Mouse (Mus musculus) gastrocnemius, adult 18-20 months (tissue): Measurements from ENCODE around the gene Lgi1. TPM values are rescaled to one million over a fixed set of nuclear protein-coding genes. Genes with fewer than 3 reads are reported as not detected.

Experiments
- DNase-seq: peaks from one replicate; pipeline ENCODE4 v3.0.0; 2021; ENCODE audit warnings: low spot score
- total RNA-seq, 2 experiments: library from RNA; stranded (reverse); gene quantifications; 2 replicates each; pipeline ENCODE4 v1.2.3; 2021

The Lgi1 gene
- total RNA-seq, 2 experiments from 2014 or later = 4.3 to 6.8 TPM

DNA sequence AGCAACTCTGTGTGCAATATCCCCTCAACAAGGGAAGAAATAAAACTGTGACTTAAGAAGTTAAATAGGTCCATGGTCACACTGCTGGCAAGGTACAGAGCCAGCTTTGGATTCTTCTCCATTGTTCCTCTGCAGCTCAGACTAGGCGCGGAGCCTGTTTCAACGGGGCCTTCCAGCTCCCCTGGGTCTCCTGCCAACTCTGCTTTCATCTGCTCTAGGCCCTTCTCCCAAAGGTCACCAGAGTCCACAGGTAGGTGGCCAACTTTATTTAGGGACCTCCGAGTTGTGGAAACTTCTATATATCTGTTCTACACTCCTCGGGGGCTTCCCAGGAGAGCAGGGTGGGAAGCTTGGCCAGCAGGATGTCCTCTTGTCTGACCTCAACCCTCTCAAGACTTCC, 3.0 kb upstream of the Lgi1 start:
- peak; percentile 24 for DNase-seq

DNA sequence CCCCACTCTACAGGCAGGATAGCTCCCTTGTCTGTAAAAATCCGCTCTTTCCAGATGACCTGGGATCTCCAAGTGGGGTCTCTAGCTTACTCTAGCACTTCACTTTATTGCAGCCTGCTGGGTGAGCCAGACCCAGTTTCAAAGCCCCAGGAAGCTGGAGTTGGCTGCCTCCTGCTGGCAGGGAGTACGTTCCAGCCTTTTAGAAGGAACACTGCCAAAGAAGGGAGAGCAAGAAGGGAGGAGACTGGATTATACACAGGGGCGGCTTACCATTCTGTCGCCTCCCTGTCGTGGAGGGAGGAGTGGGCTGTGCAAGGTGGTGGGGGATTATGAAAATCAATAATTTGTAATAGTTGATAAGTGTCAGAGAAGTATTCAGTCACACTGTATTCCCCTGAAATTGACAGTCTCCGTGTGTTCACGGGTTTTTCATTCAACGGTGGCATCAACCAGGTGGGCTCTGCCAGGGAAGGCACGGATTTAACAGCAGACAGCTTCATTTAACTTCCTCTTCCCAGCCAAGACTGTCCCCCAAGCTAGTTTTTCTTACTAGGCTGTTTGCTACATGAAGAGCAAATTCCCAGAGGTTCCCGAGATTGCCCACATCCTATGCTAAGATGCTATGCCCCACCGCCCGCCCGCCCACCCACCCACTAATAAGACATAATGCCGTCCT, 369 bp upstream of the Lgi1 start:
- DNase-seq = peak; percentile 38

DNA sequence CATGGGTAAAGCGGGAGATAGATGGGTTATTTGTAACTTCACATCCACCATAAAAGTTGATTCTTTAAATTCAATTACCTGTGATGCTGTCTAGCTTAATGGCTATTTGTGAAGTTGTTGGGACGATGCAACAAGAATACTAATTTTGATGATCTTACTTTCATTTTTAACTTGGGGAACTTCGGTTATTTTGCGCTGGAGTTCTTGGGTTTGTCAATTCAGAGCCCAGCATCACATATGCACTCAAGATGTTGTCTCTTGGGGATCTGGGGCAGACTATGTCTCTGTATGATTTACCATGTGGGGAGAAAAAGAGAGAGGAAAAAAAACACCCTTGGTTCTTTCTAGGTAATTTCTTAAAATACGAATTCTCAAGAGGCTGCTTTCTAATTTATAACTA, 1.4 kb downstream of the Lgi1 start:
- no peak for DNase-seq

DNA sequence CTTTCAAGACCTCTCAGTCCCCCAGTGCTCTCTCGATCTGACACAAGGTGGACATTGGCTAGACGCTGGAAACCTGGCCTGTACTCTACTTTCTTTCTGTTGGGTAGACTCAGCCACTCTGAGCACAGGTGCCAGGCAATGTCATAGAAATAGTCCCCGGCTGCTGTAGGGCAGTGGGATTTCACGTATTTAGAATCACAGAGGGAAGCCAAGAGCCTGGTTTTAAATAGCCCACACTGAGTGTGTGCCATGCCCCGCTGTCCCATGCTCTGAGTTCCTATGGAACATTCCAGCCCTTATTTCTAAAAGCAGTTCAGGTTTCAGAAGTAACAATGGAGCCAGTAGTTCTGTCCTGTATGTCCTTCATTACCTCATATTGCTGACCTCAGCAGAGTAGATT, 3.1 kb downstream of the Lgi1 start:
- DNase-seq = peak; percentile 20

DNA sequence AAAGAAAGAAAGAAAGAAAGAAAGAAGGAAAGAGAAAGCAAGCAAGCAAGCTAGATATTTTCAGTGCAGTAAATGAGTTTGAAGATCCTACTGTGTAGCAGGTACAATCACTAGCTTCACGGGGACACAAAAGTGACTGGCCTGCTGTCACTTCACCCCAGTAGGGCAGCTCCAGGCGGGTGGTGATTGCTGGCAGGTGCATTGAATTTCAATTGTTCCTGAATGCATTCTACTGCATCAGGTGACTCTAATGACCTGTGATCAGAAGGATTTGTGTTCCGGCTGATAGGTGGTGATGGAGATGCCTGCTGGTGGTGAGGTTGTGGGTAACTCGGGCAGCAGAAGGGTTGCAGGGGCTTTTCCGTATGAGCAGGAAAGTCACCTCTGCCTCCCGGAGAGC, 6.7 kb downstream of the Lgi1 start:
- no peak for DNase-seq

DNA sequence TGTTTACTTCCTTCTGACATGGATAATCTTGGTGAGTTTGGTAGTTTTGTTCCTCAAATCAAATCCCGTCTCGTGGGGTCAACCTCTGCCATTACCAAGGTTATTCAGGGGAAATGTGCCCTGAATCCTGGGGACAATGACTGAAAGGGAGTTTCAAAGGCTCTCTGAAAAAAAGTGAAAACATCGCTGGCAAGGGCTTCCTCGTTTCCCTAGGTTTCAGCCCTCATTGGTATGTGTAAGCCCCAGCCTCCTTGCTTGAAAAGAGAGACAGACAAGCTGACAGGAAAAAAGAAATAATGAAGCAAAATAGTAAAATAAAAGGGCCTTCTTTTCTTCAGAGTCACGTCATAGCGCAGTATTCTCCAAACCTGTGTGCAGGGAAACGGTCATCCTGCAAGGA, 9.5 kb downstream of the Lgi1 start:
- DNase-seq = no peak

DNA sequence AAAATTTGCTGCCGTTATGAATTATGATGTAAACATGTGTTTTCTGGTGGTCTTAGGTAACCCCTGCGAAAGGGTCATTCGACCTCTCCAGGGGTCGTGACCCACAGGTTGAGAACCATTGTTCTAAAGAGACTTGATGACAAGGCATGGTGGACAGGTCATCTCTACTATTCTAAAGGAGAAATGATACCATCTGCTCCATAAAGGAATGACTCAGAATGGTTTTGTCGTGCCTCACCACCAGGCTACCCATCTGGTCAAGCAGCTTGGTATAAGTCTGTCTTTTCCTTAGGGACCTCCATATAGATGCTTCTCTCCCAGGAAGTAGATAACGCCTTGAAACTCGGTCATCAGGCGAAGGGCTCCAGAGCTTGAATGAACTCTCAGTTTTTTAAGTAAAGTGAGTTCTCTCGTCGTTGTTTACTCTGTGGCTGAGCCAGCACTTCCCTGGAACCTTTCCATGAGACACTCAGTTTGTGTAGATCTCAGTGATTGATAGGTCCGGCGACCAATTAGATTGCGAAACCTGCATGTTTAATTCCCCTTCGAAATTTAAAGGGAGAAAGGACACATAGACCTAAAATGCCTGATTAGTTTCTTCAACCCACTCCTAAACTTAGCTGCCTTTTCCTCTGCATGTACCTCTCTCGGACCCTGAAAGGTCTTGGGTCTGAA, 10.5 kb downstream of the Lgi1 start:
- no peak for DNase-seq

DNA sequence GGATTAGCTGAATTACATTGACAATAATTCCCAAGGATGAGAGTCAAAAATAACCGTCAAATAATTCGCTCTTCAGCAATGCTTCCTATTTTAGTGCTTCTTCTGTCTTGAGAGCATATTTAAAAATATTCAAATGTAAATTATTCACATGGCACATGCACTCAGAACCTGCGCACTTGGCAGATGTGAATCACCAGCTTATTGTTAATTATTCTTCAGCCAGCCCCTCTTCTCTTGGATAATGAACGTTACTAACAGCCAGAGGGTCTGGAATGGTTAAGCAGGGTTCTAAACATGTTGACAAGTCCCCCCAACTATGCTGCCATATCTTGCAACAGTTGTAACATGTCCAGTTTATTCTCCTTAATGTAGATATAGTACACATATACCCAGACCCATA, 11.9 kb downstream of the Lgi1 start:
- DNase-seq = no peak

DNA sequence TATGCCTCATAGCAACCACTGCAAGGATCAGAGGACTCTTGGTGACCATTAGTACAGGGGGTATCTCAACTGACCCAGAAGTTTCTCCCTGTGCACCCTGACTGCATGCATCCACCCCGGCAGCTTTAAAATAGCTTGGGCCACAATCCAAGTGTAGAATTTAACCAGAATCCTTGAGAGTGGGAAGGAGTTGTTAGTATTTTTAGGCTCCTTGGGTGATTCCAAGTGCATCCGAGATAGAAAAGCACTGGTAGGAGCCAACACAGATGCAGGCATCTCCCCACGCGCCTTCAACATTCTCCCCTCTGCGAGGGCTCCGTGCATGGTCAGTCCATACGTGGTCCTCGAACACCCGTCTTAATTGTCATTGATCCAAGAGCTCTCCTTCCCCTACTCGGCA, 15.9 kb downstream of the Lgi1 start:
- no peak for DNase-seq

DNA sequence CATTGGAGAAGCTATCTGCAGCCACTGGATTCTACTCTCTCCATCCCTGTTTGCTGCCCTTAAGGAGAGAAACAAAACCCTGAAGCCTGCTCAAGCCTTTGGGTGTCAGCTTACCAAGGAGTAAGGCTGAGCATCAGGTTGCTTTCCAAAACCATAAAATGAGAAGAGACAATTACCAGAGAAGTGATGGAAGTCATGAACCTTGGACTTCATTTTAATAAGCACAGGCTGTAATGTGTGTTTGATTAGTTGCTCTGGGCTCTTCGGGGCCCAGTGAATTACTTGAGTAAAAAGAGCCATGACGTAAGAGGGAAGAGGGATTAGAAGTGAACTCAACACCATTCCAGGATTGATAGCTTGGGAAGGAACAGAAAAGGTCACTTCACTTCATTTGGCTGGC, 18.1 kb downstream of the Lgi1 start:
- peak; percentile 7 for DNase-seq

DNA sequence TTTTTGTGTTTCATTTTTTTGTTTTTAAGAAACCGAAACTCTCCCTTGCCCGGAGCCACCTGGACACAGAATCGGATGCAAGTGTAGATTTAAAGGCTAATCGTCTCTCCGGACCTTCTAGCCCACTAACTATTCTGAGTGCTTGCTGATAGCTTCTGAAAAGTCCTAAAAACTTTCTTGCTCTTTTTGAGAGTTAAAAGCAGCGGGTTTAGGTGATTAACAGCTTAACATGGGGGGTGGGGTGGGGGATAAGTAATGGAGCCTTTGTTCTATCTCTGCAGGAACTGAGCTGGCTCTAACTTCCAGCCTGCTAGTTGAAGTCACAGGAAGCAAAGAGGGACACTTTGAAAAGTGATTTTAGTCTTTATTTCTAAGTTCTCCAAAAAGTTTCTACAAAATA, 24.2 kb downstream of the Lgi1 start:
- DNase-seq = no peak

DNA sequence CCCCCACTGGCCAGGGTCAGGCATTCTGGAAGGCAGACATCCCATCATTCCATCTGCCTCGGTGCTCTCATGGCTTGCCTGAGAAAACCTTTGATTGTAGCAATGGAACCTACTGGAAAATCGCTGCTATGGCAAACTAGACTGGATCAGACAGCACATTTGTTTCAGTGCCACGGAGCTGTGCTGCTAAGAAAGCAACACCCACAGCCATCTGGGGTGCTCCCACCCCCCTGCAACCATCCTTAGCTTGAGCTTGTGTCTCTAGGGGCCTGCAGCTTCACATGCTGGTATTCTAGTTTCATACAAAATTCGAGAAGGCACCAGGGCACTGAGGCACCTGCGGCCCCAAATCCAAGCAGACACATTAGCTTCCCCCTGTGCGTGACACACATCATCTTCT, 27.1 kb downstream of the Lgi1 start:
- no peak for DNase-seq

DNA sequence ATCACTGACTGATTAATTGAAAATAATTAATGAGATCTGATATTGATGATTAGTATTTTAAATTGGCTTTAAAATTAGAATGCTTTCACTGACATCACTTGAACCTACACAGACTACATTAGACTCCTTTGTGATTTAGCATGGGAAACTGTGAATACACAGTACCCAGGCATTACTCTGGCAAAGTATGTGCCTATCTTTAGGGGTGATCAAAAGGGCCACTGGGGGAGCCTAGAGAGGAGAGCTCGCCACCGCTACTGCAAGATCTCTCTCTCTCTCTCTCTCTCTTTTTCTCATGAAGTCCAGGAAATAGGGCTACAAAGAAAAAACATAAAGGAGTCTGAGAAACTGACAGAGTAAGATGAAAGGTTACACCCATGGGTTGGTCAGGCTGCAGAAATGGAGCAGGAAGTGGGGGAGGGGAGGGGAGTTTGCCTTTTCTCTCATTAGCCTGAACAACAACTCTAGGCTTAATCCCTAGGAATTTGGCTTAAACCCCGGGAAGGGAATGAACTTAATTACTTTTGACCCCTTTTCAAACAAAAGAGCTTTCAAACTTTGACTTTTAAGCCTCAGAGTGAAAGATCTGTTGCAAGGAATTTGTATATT, 33.8 kb downstream of the Lgi1 start:
- no peak for DNase-seq

DNA sequence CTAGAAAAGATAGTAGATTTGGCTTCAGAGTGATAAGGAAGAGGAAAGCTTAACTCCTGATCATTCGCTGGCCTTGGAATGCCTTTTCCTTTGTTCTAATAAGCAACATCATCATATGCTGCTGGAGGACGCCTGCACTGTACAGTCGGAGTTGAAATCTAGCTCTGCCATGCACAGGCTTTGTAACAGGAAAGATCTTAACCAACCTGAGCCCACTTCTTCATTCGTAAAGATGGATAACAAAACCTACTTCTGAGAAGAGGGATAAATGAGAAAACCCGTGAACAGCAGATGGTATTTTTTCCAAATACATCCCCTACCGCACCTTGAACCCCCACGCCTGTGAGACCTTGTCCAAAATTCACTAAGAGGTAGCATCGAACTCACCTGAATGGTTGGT, 43.8 kb downstream of the Lgi1 start:
- DNase-seq = no peak

DNA sequence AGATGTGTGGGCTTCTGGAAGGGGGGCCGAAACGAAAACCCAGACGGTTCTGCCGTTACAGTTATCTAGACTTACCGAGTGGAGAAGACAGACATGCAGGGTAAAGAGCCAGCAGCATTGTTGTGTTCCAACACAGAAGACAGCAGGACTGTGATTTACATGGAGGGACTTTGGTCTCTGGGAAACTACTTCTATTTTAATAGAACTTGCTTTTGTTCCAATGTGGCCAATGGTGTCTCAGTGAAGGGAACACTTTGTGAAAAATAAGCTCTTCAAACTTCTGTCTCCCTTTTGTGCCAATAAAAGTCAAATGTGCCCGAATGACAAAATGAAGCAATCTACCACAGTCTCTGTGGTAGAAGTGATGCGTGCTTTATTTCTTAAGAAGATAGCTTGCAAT, 50.8 kb downstream of the Lgi1 start:
- DNase-seq = no peak

DNA sequence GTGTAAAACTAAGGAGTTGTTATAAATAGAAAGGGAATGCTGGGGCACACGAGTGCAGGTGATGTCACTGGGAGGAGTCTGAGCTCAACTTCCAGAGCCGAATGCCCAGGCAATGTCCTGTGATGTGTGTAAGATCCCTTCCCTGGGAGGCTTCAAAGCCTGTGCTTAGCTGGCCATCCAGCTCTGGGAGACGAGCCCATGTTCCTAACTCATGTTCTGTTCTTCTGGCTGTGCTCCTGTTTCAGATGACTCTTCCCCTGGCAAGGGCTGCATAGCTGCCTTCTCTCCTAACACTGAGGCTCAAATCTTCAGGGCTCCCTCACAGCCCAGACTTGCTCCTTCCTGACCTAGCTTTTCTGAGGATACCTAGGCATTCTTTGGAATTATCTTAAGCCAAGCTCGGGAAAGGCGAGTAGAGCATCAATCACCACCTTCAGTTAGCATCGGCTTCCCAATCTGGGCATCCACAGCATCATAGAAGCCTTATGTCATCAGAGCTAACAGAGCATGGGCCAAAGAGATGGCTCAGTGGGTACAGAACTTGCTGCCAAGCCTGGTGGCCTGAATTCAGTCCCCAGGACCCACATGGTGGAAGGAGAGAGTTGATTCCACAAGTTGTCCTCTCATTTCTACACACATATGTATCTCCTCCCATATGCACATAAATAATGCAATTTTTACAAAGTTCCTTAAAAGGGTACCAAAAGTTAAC, 52.4 kb downstream of the Lgi1 start:
- DNase-seq = peak; percentile 71

DNA sequence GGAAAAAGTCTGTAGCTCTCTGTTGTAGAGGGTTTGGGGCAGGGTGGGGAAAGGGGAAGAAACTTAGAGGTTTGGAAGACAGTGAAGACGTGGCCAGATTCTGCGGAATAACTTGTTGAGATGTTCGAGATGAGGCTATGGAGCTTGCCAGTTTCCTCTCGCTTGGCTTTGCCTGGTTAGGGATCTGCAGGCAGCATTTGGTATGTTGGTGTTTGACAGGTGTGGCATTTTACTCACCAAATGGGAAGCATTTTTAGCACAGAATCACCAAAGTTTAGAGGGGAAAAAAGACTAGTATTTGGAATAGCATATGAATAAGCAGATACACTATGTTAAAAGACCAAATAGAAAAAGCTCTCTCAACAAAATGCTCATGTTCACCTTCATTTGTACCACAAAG, 54.0 kb downstream of the Lgi1 start:
- DNase-seq = no peak

DNA sequence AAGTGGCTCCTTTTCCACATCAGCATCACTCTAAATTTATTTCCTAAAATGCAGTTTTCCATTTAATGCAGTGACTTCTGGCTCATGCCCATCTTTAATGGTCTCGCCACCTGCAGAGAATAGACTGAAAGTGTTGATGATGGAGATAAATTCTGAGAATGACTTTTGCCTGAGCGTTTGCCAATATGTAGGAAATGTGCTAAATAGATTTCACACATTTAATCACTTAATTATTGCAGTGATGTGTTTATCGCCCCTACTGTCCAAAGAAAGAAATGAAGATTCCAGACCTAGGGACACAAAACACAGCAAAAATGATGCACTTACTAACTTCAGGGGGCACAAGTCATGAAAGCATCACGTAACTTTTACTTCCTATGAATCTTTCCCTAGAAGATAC, 54.8 kb downstream of the Lgi1 start:
- DNase-seq = no peak

DNA sequence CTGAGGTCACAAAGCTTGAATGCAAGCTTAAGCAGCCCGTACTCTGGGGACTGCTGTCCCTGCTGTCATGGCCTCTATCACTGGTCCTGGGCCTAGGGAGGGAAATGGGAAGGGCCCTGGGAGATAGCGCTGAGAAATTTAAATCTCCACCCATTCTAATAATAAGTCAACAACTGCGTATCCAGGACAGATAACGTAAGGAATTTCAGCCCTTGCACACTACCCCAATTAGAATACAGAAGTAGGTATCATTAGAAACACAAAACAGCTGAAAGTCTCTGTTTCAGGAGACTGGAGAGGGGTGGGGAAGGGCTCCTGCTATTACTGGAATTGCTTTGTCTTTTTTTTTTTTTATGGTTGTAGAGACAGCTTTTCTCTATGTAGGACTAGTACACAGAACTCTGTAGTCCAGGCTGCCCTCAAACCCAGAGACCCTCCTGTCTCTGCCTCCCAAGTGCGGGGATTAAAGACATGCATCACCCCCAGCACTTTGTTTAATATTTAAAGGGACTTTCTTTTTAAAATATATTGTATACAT, 56.4 kb downstream of the Lgi1 start:
- no peak for DNase-seq

DNA sequence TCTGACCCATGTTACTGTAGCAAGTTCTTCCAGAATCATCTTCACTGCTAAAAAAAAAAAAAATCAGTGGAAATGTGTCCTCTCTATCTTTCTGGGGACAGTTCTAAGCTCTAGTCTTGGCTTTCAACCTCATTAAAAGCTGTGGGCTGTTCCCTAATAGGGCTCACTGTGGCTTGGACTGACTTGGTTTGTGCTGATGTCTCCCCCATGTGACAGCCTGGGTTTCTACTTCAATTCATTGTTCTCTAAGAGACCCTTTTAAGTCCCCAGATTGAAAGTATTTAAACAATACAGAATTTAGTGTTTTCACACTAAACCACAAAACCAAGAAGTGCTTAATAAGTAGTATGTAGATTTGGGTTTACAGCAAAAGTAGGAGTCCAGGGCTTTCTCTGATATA, 59.4 kb downstream of the Lgi1 start:
- DNase-seq = no peak

DNA sequence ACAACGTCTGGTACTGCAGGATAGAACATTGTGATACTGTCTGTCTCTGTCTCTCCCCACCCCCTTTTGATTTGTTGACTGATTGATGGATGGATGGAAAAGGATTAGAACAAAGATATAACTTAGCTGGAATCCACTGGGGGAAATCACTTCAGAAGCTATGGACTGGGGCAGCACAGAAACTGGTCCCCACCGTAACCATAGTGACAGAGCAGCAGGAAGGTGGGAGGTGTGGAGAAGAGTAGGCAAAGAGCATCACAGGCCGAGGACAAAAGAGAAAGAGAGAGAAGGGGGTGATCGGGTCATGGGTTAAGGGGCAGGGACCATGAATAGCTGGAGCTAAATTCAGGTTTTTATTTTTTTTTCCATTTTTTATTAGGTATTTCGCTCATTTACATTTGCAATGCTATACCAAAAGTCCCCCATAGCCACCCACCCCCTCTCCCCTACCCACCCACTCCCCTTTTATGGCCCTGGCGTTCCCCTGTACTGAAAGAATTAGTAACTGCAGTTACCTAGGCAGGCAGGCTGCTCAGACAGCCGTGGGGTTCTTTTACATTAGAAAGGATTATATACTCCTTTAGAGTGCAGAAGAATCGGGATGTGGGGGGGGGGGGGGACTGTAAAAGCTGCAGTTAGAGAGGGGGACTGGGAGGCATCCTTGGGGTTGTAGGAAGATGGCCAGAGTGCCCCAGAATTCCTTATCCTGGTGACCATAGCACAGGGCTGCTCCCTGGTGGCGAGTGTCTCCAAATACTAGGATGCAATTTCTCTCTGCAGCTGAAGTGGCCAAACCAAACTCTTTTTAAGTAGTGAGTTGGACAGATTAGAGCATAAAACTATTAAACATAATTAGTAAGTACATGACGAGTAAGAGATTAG, 60.1 kb downstream of the Lgi1 start:
- DNase-seq = peak; percentile 5
